Mouse (Mus musculus) stomach, postnatal 0 days (tissue): ENCODE measurements around the gene Palmd.

Experiments used
- CTCF ChIP-seq: IDR thresholded peaks from 2 replicates; pipeline ENCODE4 v1.5.1; 2016; ENCODE audit warnings: antibody characterized with exemption, low read depth, mild to moderate bottlenecking, moderate library complexity
- EP300 ChIP-seq: optimal IDR thresholded peaks from 2 replicates; pipeline ENCODE3; 2016; ENCODE audit warnings: antibody characterized with exemption

GRCm38 (mm10) chr3:116967436-116967835 lies 1.4 kb downstream of the Palmd start:
- TF ChIP-seq CTCF (no peak), EP300 (no peak)
